Mouse (Mus musculus): Measurements from ENCODE around the gene Vasn.
A peak's percentile ranks its signal among the peaks of the same experiment; 100 is the strongest.

Vasn gene

GRCm38 (mm10) chr16:4607818-4608531, 31.8 kb upstream of the Vasn start:
- peak; percentile 87 to 92 for DNase-seq

GRCm38 (mm10) chr16:4608532-4609059, 31.1 kb upstream of the Vasn start:
- no peak for DNase-seq

- no peak for DNase-seq
These were observed 28.5 kb upstream of the Vasn start for GRCm38 (mm10) chr16:4611193-4611592.

GRCm38 (mm10) chr16:4611676-4612075, 28.1 kb upstream of the Vasn start:
- no peak for DNase-seq

- no peak for DNase-seq
These were observed 26.0 kb upstream of the Vasn start for GRCm38 (mm10) chr16:4613736-4614135.

- DNase-seq = no peak
These were observed 25.1 kb upstream of the Vasn start for GRCm38 (mm10) chr16:4614639-4615038.

- no peak for DNase-seq
These were observed 24.4 kb upstream of the Vasn start for GRCm38 (mm10) chr16:4615297-4615696.

- DNase-seq = no peak
These were observed 22.9 kb upstream of the Vasn start for GRCm38 (mm10) chr16:4616829-4617228.

GRCm38 (mm10) chr16:4624074-4624473, 15.7 kb upstream of the Vasn start:
- no peak for DNase-seq

- DNase-seq = peak; percentile 91 to 93
These were observed 15.1 kb upstream of the Vasn start, which contains the start of gene Pam16 for GRCm38 (mm10) chr16:4624481-4625110. Gene Pam16 (minus strand): TSS chr16:4624988.

- DNase-seq = no peak
These were observed 12.6 kb upstream of the Vasn start for GRCm38 (mm10) chr16:4627105-4627504.

- no peak for DNase-seq
These were observed 10.8 kb upstream of the Vasn start for GRCm38 (mm10) chr16:4628898-4629419.

- DNase-seq = peak; percentile 84 to 89
These were observed 9.8 kb upstream of the Vasn start for GRCm38 (mm10) chr16:4629950-4630349.

GRCm38 (mm10) chr16:4632050-4632449, 7.7 kb upstream of the Vasn start:
- DNase-seq = peak; percentile 36 to 49

GRCm38 (mm10) chr16:4633661-4634060, 6.1 kb upstream of the Vasn start:
- no peak for DNase-seq

- DNase-seq = no peak
These were observed 5.1 kb upstream of the Vasn start for GRCm38 (mm10) chr16:4634681-4635080.

- DNase-seq = no peak
These were observed 4.0 kb upstream of the Vasn start for GRCm38 (mm10) chr16:4635760-4636159.

GRCm38 (mm10) chr16:4638891-4639390, 800 bp upstream of the Vasn start:
- no peak for DNase-seq

GRCm38 (mm10) chr16:4640267-4641005, 695 bp downstream of the Vasn start:
- no peak for DNase-seq

- DNase-seq = no peak
These were observed 1.5 kb downstream of the Vasn start for GRCm38 (mm10) chr16:4641119-4641838.

- DNase-seq = no peak
These were observed 2.4 kb downstream of the Vasn start for GRCm38 (mm10) chr16:4642190-4642589.

GRCm38 (mm10) chr16:4642937-4643336, 3.2 kb downstream of the Vasn start:
- no peak for DNase-seq
